Comparison of ENCODE assay signal across 21 mouse cellular contexts in genomic region chr11:3936318-3936717, GRCm38 (mm10). TPM values are rescaled to one million over a fixed set of nuclear protein-coding genes. Genes with fewer than 3 reads are reported as not detected.
DNase-seq lines count a peak whose midpoint lies in the region; ATAC-seq and TF ChIP-seq lines count a peak whose summit lies in the region.
"Had no signal": no experiment of that assay in that cellular context is flagged by ENCODE, and none has a peak within 500 bp of the region (broad histone marks: within the 10 kb centered on the region; RNA-seq: fewer than 3 reads in every experiment).

No protein-coding gene starts in this region.

- H3K4me2 ChIP-seq in forebrain, embryonic 14.5 days (ENCODE audit: low read length) = no peak overlapping the region
- H3K4me2 ChIP-seq in forebrain, embryonic 11.5 days (ENCODE audit: low read depth, low read length, severe bottlenecking) = no peak overlapping the region
- H3K4me2 ChIP-seq in forebrain, postnatal 0 days (ENCODE audit: low read depth) = no peak overlapping the region
- H3K4me2 ChIP-seq: embryonic facial prominence, embryonic 13.5 days; hindbrain, embryonic 13.5 days had no signal

- H3K27me3 ChIP-seq in forebrain, embryonic 14.5 days (replicated peaks; ENCODE audit: control insufficient read depth, insufficient read depth, low read length) = no peaks in the 10 kb centered on the region
- no peaks in the 10 kb centered on the region for H3K27me3 ChIP-seq in forebrain, embryonic 11.5 days (ENCODE audit: control insufficient read depth, insufficient read depth, low read length)
- no peaks in the 10 kb centered on the region for H3K27me3 ChIP-seq in liver, adult 2 months (ENCODE audit: control insufficient read depth, insufficient read depth, low read length)
- no peaks in the 10 kb centered on the region for H3K27me3 ChIP-seq in forebrain, postnatal 0 days (ENCODE audit: insufficient read depth, low read length)
- H3K27me3 ChIP-seq: embryonic facial prominence, embryonic 13.5 days; hindbrain, embryonic 13.5 days had no signal

- H3K79me2 ChIP-seq in liver, adult 2 months (ENCODE audit: control insufficient read depth, insufficient read depth, low read length) = no peaks in the 10 kb centered on the region

- no peak overlapping the region for H3K9ac ChIP-seq in forebrain, embryonic 14.5 days (ENCODE audit: low read length)
- no peak overlapping the region for H3K9ac ChIP-seq in forebrain, embryonic 11.5 days (ENCODE audit: low read length)
- H3K9ac ChIP-seq in liver, adult 2 months (ENCODE audit: low read depth, low read length) = no peak overlapping the region
- no peak overlapping the region for H3K9ac ChIP-seq in forebrain, postnatal 0 days
- H3K9ac ChIP-seq: embryonic facial prominence, embryonic 13.5 days; hindbrain, embryonic 13.5 days had no signal

- WGBS in forebrain, embryonic 14.5 days = 64% methylated on average over 3 of the region's 3 CpGs
- WGBS in forebrain, embryonic 11.5 days = 94% methylated on average over 3 of the region's 3 CpGs
- 93% methylated on average over 3 of the region's 3 CpGs for WGBS in liver, adult 2 months
- WGBS in forebrain, postnatal 0 days = 65% methylated on average over 3 of the region's 3 CpGs

- no peak for TF ChIP-seq POLR2A in liver, adult 2 months (IDR thresholded peaks at IDR 0.05; ENCODE audit: extremely low read depth, insufficient read depth, low read length)

- intact Hi-C loops in heart, postnatal 25 days (cut with DNase I) = no loop called here

- DNase-seq in forebrain, embryonic 14.5 days (ENCODE audit: low spot score) = peak; percentile 83
- DNase-seq in forebrain, embryonic 11.5 days (ENCODE audit: low spot score) = no peak
- DNase-seq in liver, adult 2 months (ENCODE audit: extremely low read depth, low read depth, low spot score) = peak; percentile 44
- no peak for DNase-seq in liver
- DNase-seq in brain, adult 2 months (ENCODE audit: low read depth, low spot score) = peak; percentile 24
- peak; percentile 56 for DNase-seq in forebrain, postnatal 0 days
- DNase-seq in heart, postnatal 25 days (ENCODE audit: low spot score) = no peak
- DNase-seq: adrenal gland, postnatal 10 days; cerebellum, adult 18-20 months; cerebellum, adult 9-11 months; cerebellum, postnatal 36 days; gastrocnemius, postnatal 10 days; heart, adult 18-20 months; heart, postnatal 10 days had no signal

- no peak for TF ChIP-seq CTCF in liver, adult 2 months (IDR thresholded peaks at IDR 0.05; ENCODE audit: low read depth, low read length)
- TF ChIP-seq CTCF in forebrain, postnatal 0 days (IDR thresholded peaks at IDR 0.05; ENCODE audit: low read depth) = no peak

- no peaks in the 10 kb centered on the region for H3K36me3 ChIP-seq in forebrain, embryonic 14.5 days (ENCODE audit: control insufficient read depth, insufficient read depth, low read length)
- H3K36me3 ChIP-seq in forebrain, embryonic 11.5 days (ENCODE audit: control insufficient read depth, insufficient read depth, low read length) = no peaks in the 10 kb centered on the region
- no peaks in the 10 kb centered on the region for H3K36me3 ChIP-seq in liver, adult 2 months (ENCODE audit: control insufficient read depth, insufficient read depth, low read length)
- H3K36me3 ChIP-seq in forebrain, postnatal 0 days (ENCODE audit: insufficient read depth) = no peaks in the 10 kb centered on the region
- H3K36me3 ChIP-seq: embryonic facial prominence, embryonic 13.5 days; heart, embryonic 10.5 days; hindbrain, embryonic 13.5 days had no signal

- peak; percentile 59; the same call in 1 of the 2 replicates for ATAC-seq in forebrain, embryonic 14.5 days
- ATAC-seq in forebrain, embryonic 11.5 days (replicated peaks; ENCODE audit: low FRiP score) = no peak
- peak; percentile 69 for ATAC-seq in forebrain, postnatal 0 days
- ATAC-seq: hindbrain, postnatal 0 days had no signal

- H3K27ac ChIP-seq in forebrain, embryonic 14.5 days (ENCODE audit: low read depth, low read length) = no peak overlapping the region
- no peak overlapping the region for H3K27ac ChIP-seq in forebrain, embryonic 11.5 days (ENCODE audit: low read depth, low read length)
- H3K27ac ChIP-seq in liver, adult 2 months (replicated peaks; ENCODE audit: insufficient read depth, low read depth, low read length) = no peak overlapping the region
- no peak overlapping the region for H3K27ac ChIP-seq in forebrain, postnatal 0 days (ENCODE audit: low read depth, low read length)
- H3K27ac ChIP-seq: embryonic facial prominence, embryonic 13.5 days; heart, embryonic 10.5 days; hindbrain, embryonic 13.5 days; hindbrain, postnatal 0 days had no signal

- H3K4me1 ChIP-seq in forebrain, embryonic 14.5 days (ENCODE audit: control insufficient read depth, insufficient read depth, low read length) = peaks cover 2% of the 10 kb centered on the region; the same call in 1 of the 2 replicates
- no peaks in the 10 kb centered on the region; the same call in 1 of the 2 replicates for H3K4me1 ChIP-seq in forebrain, embryonic 11.5 days (replicated peaks; ENCODE audit: control insufficient read depth, insufficient read depth, low read length)
- H3K4me1 ChIP-seq in liver, adult 2 months (ENCODE audit: control insufficient read depth, insufficient read depth, low read length) = 0 out of 2 replicates have a peak, but pooled peaks cover 1% of the 10 kb centered on the region
- H3K4me1 ChIP-seq in forebrain, postnatal 0 days (ENCODE audit: insufficient read depth) = 0 out of 2 replicates have a peak, but pooled peaks cover 5% of the 10 kb centered on the region

- H3K9me3 ChIP-seq in forebrain, embryonic 14.5 days (replicated peaks; ENCODE audit: control insufficient read depth, low read length) = no peaks in the 10 kb centered on the region
- H3K9me3 ChIP-seq in forebrain, embryonic 11.5 days (ENCODE audit: control insufficient read depth, low read length) = no peaks in the 10 kb centered on the region
- H3K9me3 ChIP-seq in forebrain, postnatal 0 days (ENCODE audit: low read length) = no peaks in the 10 kb centered on the region
- H3K9me3 ChIP-seq: embryonic facial prominence, embryonic 13.5 days; heart, embryonic 10.5 days; hindbrain, embryonic 13.5 days had no signal

- no peak overlapping the region for H3K4me3 ChIP-seq in forebrain, embryonic 14.5 days (ENCODE audit: low read depth, low read length)
- no peak overlapping the region for H3K4me3 ChIP-seq in forebrain, embryonic 11.5 days (ENCODE audit: low read depth, low read length)
- H3K4me3 ChIP-seq in liver, adult 2 months (ENCODE audit: insufficient read depth, low read depth, low read length) = no peak overlapping the region
- H3K4me3 ChIP-seq in forebrain, postnatal 0 days (ENCODE audit: low read depth, low read length) = no peak overlapping the region
- H3K4me3 ChIP-seq: embryonic facial prominence, embryonic 13.5 days; heart, embryonic 10.5 days; hindbrain, embryonic 13.5 days had no signal

RNA-seq across cellular contexts. Expression of gene Tcn2, which starts 4.4 kb away (rescaled TPM):
- polyA plus RNA-seq in forebrain, embryonic 14.5 days (2014; fragmentation: Nextera tagmentation; extraction: Ambion mirVana) = 19.7 TPM in 2 replicates
- polyA plus RNA-seq in forebrain, embryonic 11.5 days (2014; fragmentation: Nextera tagmentation; extraction: Ambion mirVana) = 23.1 and 26.0 TPM in 2 replicates
- 101 and 110 TPM in 2 replicates for total RNA-seq in liver, adult 2 months (2014; rRNA removed)
- polyA plus RNA-seq in liver, adult 2 months (2012; rRNA removed) = 211 and 236 TPM in 2 replicates
- total RNA-seq in forebrain, postnatal 0 days (2014; rRNA removed) = 20.3 and 20.9 TPM in 2 replicates
- 23.2 and 24.1 TPM in 2 replicates for polyA plus RNA-seq in forebrain, postnatal 0 days (2015; fragmentation: Nextera tagmentation; extraction: Ambion mirVana)
- 10 to 100 TPM; 41.3 to 41.7 TPM for total RNA-seq in heart, postnatal 25 days (2021)

RNA-seq across cellular contexts. Expression of gene Slc35e4, which starts 21.9 kb away (rescaled TPM):
- 8.0 and 10.6 TPM in 2 replicates for polyA plus RNA-seq in forebrain, embryonic 14.5 days (2014; fragmentation: Nextera tagmentation; extraction: Ambion mirVana)
- polyA plus RNA-seq in forebrain, embryonic 11.5 days (2014; fragmentation: Nextera tagmentation; extraction: Ambion mirVana) = 3.5 and 3.9 TPM in 2 replicates
- total RNA-seq in liver, adult 2 months (2014; rRNA removed) = 0.18 and 0.34 TPM in 2 replicates
- polyA plus RNA-seq in liver, adult 2 months (2012; rRNA removed) = 0.27 and 0.46 TPM in 2 replicates
- 39.1 and 43.7 TPM in 2 replicates for total RNA-seq in forebrain, postnatal 0 days (2014; rRNA removed)
- 26.5 and 27.0 TPM in 2 replicates for polyA plus RNA-seq in forebrain, postnatal 0 days (2015; fragmentation: Nextera tagmentation; extraction: Ambion mirVana)
- total RNA-seq in heart, postnatal 25 days (2021) = 1 to 10 TPM; 4.4 to 5.7 TPM

RNA-seq across cellular contexts. Expression of gene Pes1, which starts 27.5 kb away (rescaled TPM):
- polyA plus RNA-seq in forebrain, embryonic 14.5 days (2014; fragmentation: Nextera tagmentation; extraction: Ambion mirVana) = 55.2 and 61.5 TPM in 2 replicates
- polyA plus RNA-seq in forebrain, embryonic 11.5 days (2014; fragmentation: Nextera tagmentation; extraction: Ambion mirVana) = 82.9 and 90.4 TPM in 2 replicates
- total RNA-seq in liver, adult 2 months (2014; rRNA removed) = 17.9 and 20.8 TPM in 2 replicates
- 17.9 and 22.2 TPM in 2 replicates for polyA plus RNA-seq in liver, adult 2 months (2012; rRNA removed)
- total RNA-seq in forebrain, postnatal 0 days (2014; rRNA removed) = 49.2 and 50.0 TPM in 2 replicates
- 53.8 and 55.8 TPM in 2 replicates for polyA plus RNA-seq in forebrain, postnatal 0 days (2015; fragmentation: Nextera tagmentation; extraction: Ambion mirVana)
- total RNA-seq in heart, postnatal 25 days (2021) = 10 to 100 TPM; 28.1 to 29.8 TPM

RNA-seq across cellular contexts. Expression of gene 4930556J24Rik, which starts 40.3 kb away (rescaled TPM):
- polyA plus RNA-seq in forebrain, embryonic 14.5 days (2014; fragmentation: Nextera tagmentation; extraction: Ambion mirVana) = not detected in 2 replicates
- 0.31 TPM in 1 of 2 replicates, not detected in the other for polyA plus RNA-seq in forebrain, embryonic 11.5 days (2014; fragmentation: Nextera tagmentation; extraction: Ambion mirVana)
- 0.09 TPM in 1 of 2 replicates, not detected in the other for total RNA-seq in liver, adult 2 months (2014; rRNA removed)
- not detected in 2 replicates for polyA plus RNA-seq in liver, adult 2 months (2012; rRNA removed)
- not detected in 2 replicates for total RNA-seq in forebrain, postnatal 0 days (2014; rRNA removed)
- not detected in 2 replicates for polyA plus RNA-seq in forebrain, postnatal 0 days (2015; fragmentation: Nextera tagmentation; extraction: Ambion mirVana)
- not detected for total RNA-seq in heart, postnatal 25 days (2021)
- total RNA-seq: adrenal gland, postnatal 10 days; gastrocnemius, postnatal 10 days; gastrocnemius, postnatal 4 days; heart, adult 18-20 months; heart, postnatal 10 days; hematopoietic stem cell, adult 5-6 weeks; hindbrain, postnatal 0 days had no signal
- polyA plus RNA-seq: heart, embryonic 14.5 days; hindbrain, embryonic 13.5 days had no signal

RNA-seq across cellular contexts. Expression of gene Dusp18, which starts 41.3 kb away (rescaled TPM):
- 29.3 and 35.8 TPM in 2 replicates for polyA plus RNA-seq in forebrain, embryonic 14.5 days (2014; fragmentation: Nextera tagmentation; extraction: Ambion mirVana)
- polyA plus RNA-seq in forebrain, embryonic 11.5 days (2014; fragmentation: Nextera tagmentation; extraction: Ambion mirVana) = 22.5 and 23.7 TPM in 2 replicates
- total RNA-seq in liver, adult 2 months (2014; rRNA removed) = under 0.01 and 0.07 TPM in 2 replicates
- 0.05 TPM in 2 replicates for polyA plus RNA-seq in liver, adult 2 months (2012; rRNA removed)
- total RNA-seq in forebrain, postnatal 0 days (2014; rRNA removed) = 19.5 and 25.3 TPM in 2 replicates
- 20.0 and 33.6 TPM in 2 replicates for polyA plus RNA-seq in forebrain, postnatal 0 days (2015; fragmentation: Nextera tagmentation; extraction: Ambion mirVana)
- 10 to 100 TPM; 24.8 to 45.0 TPM for total RNA-seq in heart, postnatal 25 days (2021)

Comparison
In these comparisons a context has a peak if more than half of its experiments do, and no peak if none do; other contexts are left out.
1. DNase-seq: peak in forebrain, embryonic 14.5 days (single experiment), liver, adult 2 months (single experiment), brain, adult 2 months (single experiment) and forebrain, postnatal 0 days (single experiment); none in forebrain, embryonic 11.5 days (single experiment), liver (single experiment) and heart, postnatal 25 days (single experiment).